Mouse (Mus musculus) regulatory T cell (primary cell): Measurements from ENCODE around the gene Rbm17.
"Not testable (repeated sequence)": the region's sequence is repeated elsewhere in the genome, so short reads cannot be mapped to it uniquely, and the experiment has no call there.

Experiments used
- in situ Hi-C: fragments of 300-600 bp; cut with MboI, MseI; formaldehyde crosslinking; loops from one replicate; pipeline ENCODE4 v1.15.1; 2025; ENCODE audit warnings: high pct_unique_total_duplicates

Gene Rbm17

DNA sequence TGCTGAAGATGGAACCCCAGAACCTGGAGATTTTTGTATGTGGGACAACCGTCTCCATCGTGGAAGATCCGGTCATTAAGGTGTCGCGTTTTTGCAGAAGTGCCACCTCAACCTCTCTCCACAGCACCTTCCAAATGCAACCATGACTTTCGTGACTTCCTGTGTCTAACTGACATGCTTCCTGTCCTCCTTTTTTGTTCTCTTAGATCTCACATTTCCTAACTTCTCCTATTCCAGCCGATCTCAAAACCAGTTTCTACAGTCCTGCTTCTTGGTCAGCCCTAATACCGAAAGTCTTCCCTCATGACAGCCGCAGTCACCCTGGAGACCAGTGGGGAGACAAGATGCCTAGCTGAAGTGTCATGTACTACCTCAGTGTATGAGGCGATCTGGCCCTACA lies 55.4 kb downstream of the Rbm17 start:
- in situ Hi-C loops, result no loop called here

- in situ Hi-C loops, result no loop called here
Measured at GRCm38 (mm10) chr2:11547609-11548008, 56.3 kb downstream of the Rbm17 start.

DNA sequence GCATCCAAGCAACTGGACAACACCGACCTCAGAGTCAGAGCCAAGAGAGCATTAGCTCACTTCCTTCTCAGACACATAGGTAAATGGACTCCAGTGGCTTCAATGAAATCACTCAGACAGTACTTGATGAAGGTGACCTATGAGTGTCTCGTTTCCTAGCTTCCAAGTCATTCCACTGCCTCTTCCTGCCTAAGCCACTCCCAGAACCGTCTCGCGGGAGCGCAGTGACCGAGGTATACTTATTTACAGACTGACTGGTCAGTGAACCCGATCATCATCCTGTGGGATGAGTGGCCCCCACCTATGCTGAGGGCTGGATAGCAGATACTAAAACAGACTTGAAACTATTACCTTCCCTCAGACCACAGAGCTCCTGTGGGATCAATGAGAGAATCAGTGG lies 57.9 kb downstream of the Rbm17 start:
- in situ Hi-C loops, result no loop called here

DNA sequence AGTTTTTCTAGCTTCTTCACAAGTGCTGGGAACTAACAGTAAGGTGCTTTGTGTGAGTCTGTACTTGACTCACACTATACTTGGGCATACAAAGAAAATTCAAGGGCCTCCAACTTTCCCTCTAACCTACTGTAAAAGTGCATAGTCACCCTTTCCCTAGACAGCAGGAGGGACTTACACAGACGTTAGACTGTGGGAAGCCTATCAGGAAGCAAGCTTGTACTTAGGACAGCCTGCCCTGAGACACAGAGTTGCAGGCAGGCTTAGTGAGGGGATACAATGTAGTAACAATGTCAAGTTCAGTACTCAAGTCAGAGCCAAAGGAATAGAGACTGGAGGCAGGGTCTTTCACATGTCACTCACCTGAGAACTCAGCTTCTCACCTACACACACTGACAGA lies 58.6 kb downstream of the Rbm17 start:
- in situ Hi-C loops, result no loop called here

DNA sequence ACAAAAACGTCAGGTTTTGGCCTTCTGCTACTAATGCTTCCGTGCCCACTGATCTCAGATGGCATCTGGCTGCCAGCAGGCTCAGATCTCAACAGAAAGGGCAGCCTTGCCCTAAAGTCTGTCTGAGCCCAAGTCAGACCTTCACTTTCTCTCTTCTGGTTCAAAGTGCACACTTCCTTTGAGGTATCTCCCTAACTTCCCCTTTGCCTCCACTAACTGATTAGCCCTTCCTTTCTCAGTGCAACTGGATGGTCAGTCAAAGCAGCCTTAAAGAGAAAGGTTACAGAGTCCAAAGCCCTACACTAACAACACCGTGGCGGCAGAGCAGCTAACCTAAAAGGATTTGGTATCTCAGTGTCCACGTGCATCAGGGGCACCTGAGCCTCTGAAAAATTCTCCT lies 59.6 kb downstream of the Rbm17 start:
- in situ Hi-C loops, result no loop called here

- in situ Hi-C loops, result no loop called here
Measured at GRCm38 (mm10) chr2:11543158-11543557, 60.8 kb downstream of the Rbm17 start.

DNA sequence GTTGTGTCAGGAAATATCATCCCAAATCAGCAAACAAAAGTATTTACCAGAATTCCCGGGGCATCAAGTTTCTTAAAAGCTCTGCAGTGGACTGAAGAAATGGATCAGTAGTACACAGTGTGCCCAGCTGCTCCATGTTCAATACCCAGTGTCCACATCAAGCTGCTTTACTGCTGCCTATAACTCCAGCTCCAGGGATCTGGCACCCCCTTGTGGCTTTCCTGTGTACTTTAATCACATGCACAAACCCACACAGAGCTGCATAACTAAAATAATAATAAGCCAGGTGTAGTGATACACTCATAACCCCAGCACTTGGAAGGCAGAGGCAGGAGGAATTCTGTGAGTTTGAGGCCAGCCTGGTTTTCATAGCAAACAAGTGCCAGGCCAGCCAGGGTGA lies 61.3 kb downstream of the Rbm17 start:
- in situ Hi-C loops, result no loop called here

- in situ Hi-C loops, result no loop called here
Measured at GRCm38 (mm10) chr2:11542121-11542520, 61.8 kb downstream of the Rbm17 start.

GRCm38 (mm10) chr2:11541528-11541927 lies 62.4 kb downstream of the Rbm17 start:
- in situ Hi-C loops, result not testable (repeated sequence)

- in situ Hi-C loops, result loop anchor here (5.0 to 10.0 kb wide), 2 partner anchors 34 to 61 kb away; no protein-coding TSS in a partner anchor
Measured at GRCm38 (mm10) chr2:11535966-11536365, 68.0 kb downstream of the Rbm17 start.
